Mouse (Mus musculus): ENCODE data around the gene Tmem41a. TPM values are rescaled to one million over a fixed set of nuclear protein-coding genes. Genes with fewer than 3 reads are reported as not detected.
A peak's percentile ranks its signal among the peaks of the same experiment; 100 is the strongest.

The Tmem41a gene
- polyA plus RNA-seq, 1 experiment from 2014 or later = 68.5 TPM

DNA sequence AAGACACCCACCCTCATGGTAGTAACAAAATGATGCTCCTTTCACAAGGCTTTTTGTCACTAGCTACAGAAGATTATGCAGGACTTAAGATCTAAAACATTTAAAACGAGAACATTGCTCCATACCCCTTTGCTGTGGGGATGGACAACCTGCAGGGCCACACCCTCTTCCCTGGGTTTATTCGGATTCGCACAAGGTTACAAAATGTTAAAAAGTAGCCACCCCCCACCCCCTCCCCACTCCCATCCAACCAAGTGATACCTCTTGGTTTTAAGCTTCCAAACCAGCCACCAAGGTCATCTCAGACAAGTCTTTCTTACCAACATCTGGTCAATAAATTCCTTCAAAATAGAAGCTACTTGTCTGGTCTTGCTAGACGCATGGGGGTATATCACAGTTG is 36.2 kb upstream of the Tmem41a start:
- DNase-seq (ENCODE audit: low spot score) (no peak), ATAC-seq (replicated peaks; ENCODE audit: low FRiP score, low TSS enrichment, low read depth) (no peak)
- 93% methylated on average over 4 of the region's 4 CpGs for WGBS
- no peak overlapping the region for H3K27ac ChIP-seq (ENCODE audit: low read depth)
- no peak overlapping the region for H3K4me2 ChIP-seq (ENCODE audit: low read length)
- no peaks in the 10 kb centered on the region for H3K4me1 ChIP-seq (replicated peaks; ENCODE audit: control insufficient read depth, insufficient read depth, low read length)
- no peaks in the 10 kb centered on the region for H3K36me3 ChIP-seq (ENCODE audit: control insufficient read depth, insufficient read depth, low read length)
- H3K9ac ChIP-seq (ENCODE audit: low read length) = no peak overlapping the region
- no peak overlapping the region for H3K4me3 ChIP-seq (ENCODE audit: low read depth, low read length)
- H3K27me3 ChIP-seq (replicated peaks; ENCODE audit: control insufficient read depth, insufficient read depth, low read length) = no peaks in the 10 kb centered on the region
- H3K9me3 ChIP-seq (ENCODE audit: control insufficient read depth, low read length) = no peaks in the 10 kb centered on the region

DNA sequence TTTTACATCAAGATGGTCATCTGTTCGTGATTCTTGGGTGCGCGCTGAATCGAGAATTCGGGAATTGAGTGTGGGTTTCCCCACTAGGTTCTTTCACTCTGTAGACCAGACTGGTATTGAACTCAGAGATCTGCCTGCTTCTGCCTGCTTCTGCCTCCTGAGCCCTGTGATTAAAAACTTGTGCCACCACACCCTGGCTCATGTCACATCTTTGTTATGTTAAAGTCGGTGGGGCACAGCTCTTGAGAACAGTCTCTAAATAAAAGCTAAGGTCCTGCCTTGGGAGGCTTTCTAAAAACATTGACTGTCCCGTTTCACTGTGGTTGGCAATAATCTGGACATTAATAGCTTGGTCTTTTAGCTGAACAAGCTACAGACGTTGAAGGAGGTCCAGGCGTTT is 35.8 kb upstream of the Tmem41a start:
- Histone ChIP-seq H3K27me3 (replicated peaks; ENCODE audit: control insufficient read depth, insufficient read depth, low read length) (no peaks in the 10 kb centered on the region), H3K36me3 (ENCODE audit: control insufficient read depth, insufficient read depth, low read length) (no peaks in the 10 kb centered on the region), H3K27ac (ENCODE audit: low read depth) (no peak overlapping the region), H3K4me3 (ENCODE audit: low read depth, low read length) (no peak overlapping the region), H3K4me2 (ENCODE audit: low read length) (no peak overlapping the region), H3K9ac (ENCODE audit: low read length) (no peak overlapping the region), H3K9me3 (ENCODE audit: control insufficient read depth, low read length) (no peaks in the 10 kb centered on the region), H3K4me1 (replicated peaks; ENCODE audit: control insufficient read depth, insufficient read depth, low read length) (no peaks in the 10 kb centered on the region)
- no peak for ATAC-seq (replicated peaks; ENCODE audit: low FRiP score, low TSS enrichment, low read depth)
- no peak for DNase-seq (ENCODE audit: low spot score)
- 96% methylated on average over 9 of the region's 9 CpGs for WGBS

DNA sequence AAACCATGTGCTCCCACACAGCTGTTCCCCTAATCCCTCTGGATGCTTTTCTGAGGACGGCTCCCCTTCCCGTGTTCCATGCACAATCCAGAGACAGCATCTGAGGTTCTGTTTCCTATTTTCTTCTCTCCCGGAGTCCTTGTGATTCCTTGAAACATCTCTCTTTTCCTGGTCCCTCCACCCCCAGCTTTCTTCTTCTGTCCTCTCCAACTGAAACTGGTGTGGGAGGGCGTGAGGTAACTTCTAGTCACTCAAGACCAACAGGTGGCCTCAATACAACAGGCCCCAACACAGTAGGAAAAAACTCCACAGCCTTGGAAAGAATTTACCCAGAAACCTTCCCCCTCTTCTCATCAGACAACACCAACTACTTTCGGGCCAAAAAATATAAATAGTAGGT is 30.0 kb upstream of the Tmem41a start:
- no peak overlapping the region for H3K27ac ChIP-seq (ENCODE audit: low read depth)
- WGBS = 76% methylated on average over 5 of the region's 5 CpGs
- H3K36me3 ChIP-seq (ENCODE audit: control insufficient read depth, insufficient read depth, low read length) = no peaks in the 10 kb centered on the region
- no peak for DNase-seq (ENCODE audit: low spot score)
- no peak overlapping the region for H3K9ac ChIP-seq (ENCODE audit: low read length)
- no peaks in the 10 kb centered on the region for H3K27me3 ChIP-seq (replicated peaks; ENCODE audit: control insufficient read depth, insufficient read depth, low read length)
- no peak for ATAC-seq (replicated peaks; ENCODE audit: low FRiP score, low TSS enrichment, low read depth)
- H3K9me3 ChIP-seq (ENCODE audit: control insufficient read depth, low read length) = no peaks in the 10 kb centered on the region
- H3K4me2 ChIP-seq (ENCODE audit: low read length) = no peak overlapping the region
- H3K4me1 ChIP-seq (replicated peaks; ENCODE audit: control insufficient read depth, insufficient read depth, low read length) = no peaks in the 10 kb centered on the region; the same call in 1 of the 2 replicates
- H3K4me3 ChIP-seq (ENCODE audit: low read depth, low read length) = no peak overlapping the region

DNA sequence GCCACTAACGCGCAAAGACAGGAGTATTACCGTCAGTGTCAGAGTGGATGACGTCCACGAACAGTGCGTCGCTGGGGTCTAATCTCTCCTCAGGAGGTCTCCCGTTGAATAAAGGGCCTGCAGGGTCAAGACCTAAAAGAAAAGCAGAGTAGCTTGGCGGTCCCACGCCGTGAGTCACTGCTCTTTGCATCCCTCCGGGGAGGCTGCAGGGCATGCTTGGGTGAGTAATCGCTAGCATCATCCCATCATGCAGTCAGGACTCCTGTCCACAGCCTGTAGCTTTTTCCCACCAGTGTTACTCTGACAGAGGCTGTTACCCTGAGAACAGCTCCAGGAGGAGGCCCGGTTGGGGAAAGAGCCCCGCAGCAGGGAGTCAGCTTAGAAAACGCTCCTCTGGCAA is 28.9 kb upstream of the Tmem41a start:
- peak overlapping the region; percentile 30; the same call in 1 of the 2 replicates for H3K4me2 ChIP-seq (ENCODE audit: low read length)
- no peak overlapping the region for H3K4me3 ChIP-seq (ENCODE audit: low read depth, low read length)
- no peaks in the 10 kb centered on the region for H3K36me3 ChIP-seq (ENCODE audit: control insufficient read depth, insufficient read depth, low read length)
- H3K27ac ChIP-seq (ENCODE audit: low read depth) = no peak overlapping the region
- H3K4me1 ChIP-seq (replicated peaks; ENCODE audit: control insufficient read depth, insufficient read depth, low read length) = no peaks in the 10 kb centered on the region; the same call in 1 of the 2 replicates
- DNase-seq (ENCODE audit: low spot score) = no peak
- no peaks in the 10 kb centered on the region for H3K27me3 ChIP-seq (replicated peaks; ENCODE audit: control insufficient read depth, insufficient read depth, low read length)
- no peak for ATAC-seq (replicated peaks; ENCODE audit: low FRiP score, low TSS enrichment, low read depth)
- no peaks in the 10 kb centered on the region for H3K9me3 ChIP-seq (ENCODE audit: control insufficient read depth, low read length)
- no peak overlapping the region for H3K9ac ChIP-seq (ENCODE audit: low read length)
- 7% methylated on average over 16 of the region's 16 CpGs for WGBS

DNA sequence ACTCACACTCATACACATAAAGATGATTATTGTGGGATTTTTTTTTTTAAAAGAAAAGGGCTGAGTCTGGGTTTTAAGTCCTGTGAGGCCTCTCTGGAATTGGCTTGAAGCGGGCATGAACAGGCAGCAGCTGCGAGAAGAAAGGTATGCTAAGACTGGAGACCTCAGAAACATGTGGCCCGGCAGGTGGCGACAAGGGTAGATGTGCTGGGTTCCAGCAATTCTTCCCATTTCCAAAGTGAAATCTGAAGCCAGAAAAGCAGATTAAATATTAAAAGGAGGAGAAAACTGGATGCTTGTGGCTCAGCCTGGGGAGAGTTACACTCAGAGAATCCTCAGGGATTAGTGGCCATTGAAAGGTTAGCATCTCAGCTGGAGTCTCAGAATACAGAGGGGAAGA is 24.1 kb upstream of the Tmem41a start:
- ATAC-seq (replicated peaks; ENCODE audit: low FRiP score, low TSS enrichment, low read depth) (no peak), DNase-seq (ENCODE audit: low spot score) (no peak)
- Histone ChIP-seq H3K27ac (ENCODE audit: low read depth) (no peak overlapping the region), H3K36me3 (ENCODE audit: control insufficient read depth, insufficient read depth, low read length) (no peaks in the 10 kb centered on the region), H3K9ac (ENCODE audit: low read length) (no peak overlapping the region), H3K4me1 (replicated peaks; ENCODE audit: control insufficient read depth, insufficient read depth, low read length) (no peaks in the 10 kb centered on the region; the same call in 1 of the 2 replicates), H3K4me2 (ENCODE audit: low read length) (no peak overlapping the region), H3K27me3 (replicated peaks; ENCODE audit: control insufficient read depth, insufficient read depth, low read length) (no peaks in the 10 kb centered on the region), H3K9me3 (ENCODE audit: control insufficient read depth, low read length) (0 out of 2 replicates have a peak, but pooled peaks cover 4% of the 10 kb centered on the region), H3K4me3 (ENCODE audit: low read depth, low read length) (no peak overlapping the region)
- WGBS = 73% methylated on average over 4 of the region's 4 CpGs

- WGBS = 68% methylated on average over 6 of the region's 6 CpGs
- Histone ChIP-seq H3K4me2 (ENCODE audit: low read length) (no peak overlapping the region), H3K36me3 (ENCODE audit: control insufficient read depth, insufficient read depth, low read length) (no peaks in the 10 kb centered on the region), H3K4me3 (ENCODE audit: low read depth, low read length) (no peak overlapping the region), H3K9me3 (ENCODE audit: control insufficient read depth, low read length) (0 out of 2 replicates have a peak, but pooled peaks cover 4% of the 10 kb centered on the region), H3K27me3 (replicated peaks; ENCODE audit: control insufficient read depth, insufficient read depth, low read length) (no peaks in the 10 kb centered on the region), H3K4me1 (replicated peaks; ENCODE audit: control insufficient read depth, insufficient read depth, low read length) (no peaks in the 10 kb centered on the region), H3K27ac (ENCODE audit: low read depth) (no peak overlapping the region), H3K9ac (ENCODE audit: low read length) (no peak overlapping the region)
- ATAC-seq (replicated peaks; ENCODE audit: low FRiP score, low TSS enrichment, low read depth) (no peak), DNase-seq (ENCODE audit: low spot score) (no peak)
Measured at GRCm38 (mm10) chr16:21970536-21970935, 23.2 kb upstream of the Tmem41a start.

DNA sequence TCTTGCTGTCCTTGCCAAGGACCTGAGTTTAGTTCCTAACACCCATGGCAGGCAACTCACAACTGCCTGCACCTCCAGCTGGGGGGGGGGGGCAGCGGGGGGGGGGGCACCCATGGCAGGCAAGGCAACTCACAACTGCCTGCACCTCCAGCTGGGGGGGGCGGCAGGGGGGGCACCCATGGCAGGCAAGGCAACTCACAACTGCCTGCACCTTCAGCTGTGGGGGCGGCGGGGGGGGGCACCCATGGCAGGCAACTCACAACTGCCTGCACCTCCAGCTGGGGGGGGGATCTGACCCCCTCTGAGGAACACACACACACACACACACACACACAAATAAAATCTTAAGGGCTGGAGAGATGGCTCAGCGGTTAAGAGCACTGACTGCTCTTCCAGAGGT is 22.5 kb upstream of the Tmem41a start:
- Histone ChIP-seq H3K4me2 (ENCODE audit: low read length) (no peak overlapping the region), H3K27ac (ENCODE audit: low read depth) (no peak overlapping the region), H3K9me3 (ENCODE audit: control insufficient read depth, low read length) (0 out of 2 replicates have a peak, but pooled peaks cover 4% of the 10 kb centered on the region), H3K9ac (ENCODE audit: low read length) (no peak overlapping the region), H3K27me3 (replicated peaks; ENCODE audit: control insufficient read depth, insufficient read depth, low read length) (no peaks in the 10 kb centered on the region), H3K36me3 (ENCODE audit: control insufficient read depth, insufficient read depth, low read length) (no peaks in the 10 kb centered on the region), H3K4me3 (ENCODE audit: low read depth, low read length) (no peak overlapping the region), H3K4me1 (replicated peaks; ENCODE audit: control insufficient read depth, insufficient read depth, low read length) (no peaks in the 10 kb centered on the region)
- no peak for ATAC-seq (replicated peaks; ENCODE audit: low FRiP score, low TSS enrichment, low read depth)
- WGBS = 79% methylated on average over 5 of the region's 5 CpGs
- no peak for DNase-seq (ENCODE audit: low spot score)

- Histone ChIP-seq H3K4me1 (replicated peaks; ENCODE audit: control insufficient read depth, insufficient read depth, low read length) (no peaks in the 10 kb centered on the region), H3K9ac (ENCODE audit: low read length) (no peak overlapping the region)
- no peak for ATAC-seq (replicated peaks; ENCODE audit: low FRiP score, low TSS enrichment, low read depth)
Measured at GRCm38 (mm10) chr16:21965576-21965975, 18.2 kb upstream of the Tmem41a start.

DNA sequence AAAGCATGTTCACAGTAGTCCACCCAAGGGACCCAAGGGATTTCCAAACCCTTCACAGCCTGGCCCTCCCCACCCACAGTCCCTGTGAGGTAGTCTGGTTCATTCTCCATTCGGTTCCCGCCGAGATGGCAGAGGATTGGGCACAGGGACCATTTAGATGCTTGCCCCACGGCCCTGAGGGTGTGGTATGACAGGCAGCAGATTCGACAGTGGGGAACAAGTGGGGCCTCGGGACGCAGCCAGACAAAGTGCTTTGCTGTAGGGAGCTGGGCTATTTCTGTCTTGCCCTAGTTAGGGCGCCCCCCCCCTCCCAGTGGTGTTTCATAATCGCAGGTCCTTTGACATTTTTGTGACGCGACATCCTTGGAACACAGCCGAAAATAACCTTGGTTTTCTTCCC is 8.2 kb upstream of the Tmem41a start:
- Histone ChIP-seq H3K4me1 (replicated peaks; ENCODE audit: control insufficient read depth, insufficient read depth, low read length) (no peaks in the 10 kb centered on the region), H3K4me3 (ENCODE audit: low read depth, low read length) (no peak overlapping the region), H3K9ac (ENCODE audit: low read length) (no peak overlapping the region), H3K9me3 (ENCODE audit: control insufficient read depth, low read length) (peaks cover 2% of the 10 kb centered on the region; the same call in 1 of the 2 replicates), H3K36me3 (ENCODE audit: control insufficient read depth, insufficient read depth, low read length) (no peaks in the 10 kb centered on the region), H3K4me2 (ENCODE audit: low read length) (no peak overlapping the region), H3K27me3 (replicated peaks; ENCODE audit: control insufficient read depth, insufficient read depth, low read length) (no peaks in the 10 kb centered on the region), H3K27ac (ENCODE audit: low read depth) (no peak overlapping the region)
- 85% methylated on average over 12 of the region's 12 CpGs for WGBS
- DNase-seq (ENCODE audit: low spot score) (no peak), ATAC-seq (replicated peaks; ENCODE audit: low FRiP score, low TSS enrichment, low read depth) (no peak)

More at GRCm38 (mm10) chr16:21965576-21965975, 18.2 kb upstream of the Tmem41a start:
- 87% methylated on average over 3 of the region's 3 CpGs for WGBS
- H3K4me2 ChIP-seq (ENCODE audit: low read length) = no peak overlapping the region
- 0 out of 2 replicates have a peak, but pooled peaks cover 4% of the 10 kb centered on the region for H3K9me3 ChIP-seq (ENCODE audit: control insufficient read depth, low read length)
- H3K27me3 ChIP-seq (replicated peaks; ENCODE audit: control insufficient read depth, insufficient read depth, low read length) = no peaks in the 10 kb centered on the region
- no peaks in the 10 kb centered on the region for H3K36me3 ChIP-seq (ENCODE audit: control insufficient read depth, insufficient read depth, low read length)
- H3K4me3 ChIP-seq (ENCODE audit: low read depth, low read length) = no peak overlapping the region
- DNase-seq (ENCODE audit: low spot score) = no peak
- no peak overlapping the region for H3K27ac ChIP-seq (ENCODE audit: low read depth)
